Mouse (Mus musculus): ENCODE results near the gene Plch1. TPM values are rescaled to one million over a fixed set of nuclear protein-coding genes. Genes with fewer than 3 reads are reported as not detected.
A peak's percentile ranks its signal among the peaks of the same experiment; 100 is the strongest.

The Plch1 gene
- polyA plus RNA-seq, 1 experiment from 2014 or later: 2.2 TPM

- no peaks in the 10 kb centered on the region for H3K36me3 ChIP-seq (ENCODE audit: control insufficient read depth, insufficient read depth)
- no peaks in the 10 kb centered on the region for H3K9me3 ChIP-seq (ENCODE audit: control insufficient read depth)
- WGBS: 74% methylated on average over 5 of the region's 5 CpGs
- ATAC-seq: no peak
- no peak overlapping the region for H3K4me3 ChIP-seq (ENCODE audit: low read depth, low read length)
- H3K4me2 ChIP-seq (replicated peaks; ENCODE audit: low read depth): no peak overlapping the region
- H3K4me1 ChIP-seq (replicated peaks; ENCODE audit: control insufficient read depth, insufficient read depth, low read length): no peaks in the 10 kb centered on the region
- TF ChIP-seq CTCF (IDR thresholded peaks at IDR 0.05; ENCODE audit: low read depth): no peak
- H3K9ac ChIP-seq (ENCODE audit: low read depth, low read length): no peak overlapping the region
- H3K27ac ChIP-seq (ENCODE audit: low read depth, low read length): no peak overlapping the region
- no peaks in the 10 kb centered on the region for H3K27me3 ChIP-seq (replicated peaks; ENCODE audit: control insufficient read depth, insufficient read depth, low read length)
These were observed 112.4 kb downstream of the Plch1 start for GRCm38 (mm10) chr3:63786805-63787365.

- H3K4me2 ChIP-seq (replicated peaks; ENCODE audit: low read depth): no peak overlapping the region
- no peak for ATAC-seq
- H3K27ac ChIP-seq (ENCODE audit: low read depth, low read length): no peak overlapping the region
- H3K9ac ChIP-seq (ENCODE audit: low read depth, low read length): no peak overlapping the region
- peak; percentile 37 for TF ChIP-seq CTCF (IDR thresholded peaks at IDR 0.05; ENCODE audit: low read depth)
- H3K36me3 ChIP-seq (ENCODE audit: control insufficient read depth, insufficient read depth): no peaks in the 10 kb centered on the region
- WGBS: 62% methylated on average over 7 of the region's 7 CpGs
- no peaks in the 10 kb centered on the region for H3K27me3 ChIP-seq (replicated peaks; ENCODE audit: control insufficient read depth, insufficient read depth, low read length)
- H3K9me3 ChIP-seq (ENCODE audit: control insufficient read depth): no peaks in the 10 kb centered on the region
- no peaks in the 10 kb centered on the region for H3K4me1 ChIP-seq (replicated peaks; ENCODE audit: control insufficient read depth, insufficient read depth, low read length)
- H3K4me3 ChIP-seq (ENCODE audit: low read depth, low read length): no peak overlapping the region
These were observed 126.5 kb downstream of the Plch1 start for GRCm38 (mm10) chr3:63772617-63773305.

DNA sequence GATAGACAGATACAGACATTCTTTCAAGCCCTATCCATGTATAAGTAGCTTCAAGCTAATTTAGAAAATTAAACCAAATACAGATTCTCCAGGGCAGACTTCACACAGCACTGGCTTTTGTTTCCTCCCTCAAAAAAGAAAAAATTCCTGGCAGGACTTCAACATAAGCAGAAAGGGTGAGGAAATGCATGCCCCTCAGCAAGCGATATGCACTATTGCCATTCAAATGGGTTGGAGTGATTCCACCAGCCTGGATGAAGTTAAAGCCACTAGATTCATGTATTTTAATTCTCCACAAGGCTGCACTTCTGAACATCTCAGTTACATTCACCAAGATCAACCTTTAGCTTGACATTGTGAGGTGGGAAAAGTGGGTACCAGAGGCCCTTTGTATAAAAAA lies 138.5 kb downstream of the Plch1 start:
- H3K9ac ChIP-seq (ENCODE audit: low read depth, low read length): no peak overlapping the region
- no peak for ATAC-seq
- no peak overlapping the region for H3K4me2 ChIP-seq (replicated peaks; ENCODE audit: low read depth)
- H3K4me1 ChIP-seq (replicated peaks; ENCODE audit: control insufficient read depth, insufficient read depth, low read length): no peaks in the 10 kb centered on the region
- no peak overlapping the region for H3K27ac ChIP-seq (ENCODE audit: low read depth, low read length)
- 65% methylated on average over 1 of the region's 1 CpGs for WGBS
- no peak overlapping the region for H3K4me3 ChIP-seq (ENCODE audit: low read depth, low read length)
- H3K27me3 ChIP-seq (replicated peaks; ENCODE audit: control insufficient read depth, insufficient read depth, low read length): no peaks in the 10 kb centered on the region
- H3K36me3 ChIP-seq (ENCODE audit: control insufficient read depth, insufficient read depth): no peaks in the 10 kb centered on the region
- no peak for TF ChIP-seq CTCF (IDR thresholded peaks at IDR 0.05; ENCODE audit: low read depth)
- no peaks in the 10 kb centered on the region for H3K9me3 ChIP-seq (ENCODE audit: control insufficient read depth)

DNA sequence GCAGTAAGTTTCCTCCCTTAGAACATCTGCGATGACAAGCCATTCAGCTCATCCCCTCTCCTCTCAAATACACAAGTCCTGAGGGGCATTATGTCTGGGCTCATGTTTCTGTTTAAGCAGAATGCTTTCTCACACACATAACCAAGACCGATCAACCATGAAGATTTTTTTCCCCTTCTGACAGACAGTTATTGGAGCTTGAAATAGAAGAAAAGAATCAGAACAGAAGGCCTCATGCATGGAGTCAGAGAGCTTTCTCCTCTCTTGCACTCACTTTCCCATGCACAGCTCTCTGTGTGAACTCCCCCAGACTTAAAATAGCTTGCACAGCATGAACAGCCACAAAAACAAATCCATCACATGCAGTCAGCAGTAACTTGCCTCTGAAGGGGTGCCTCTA lies 159.2 kb downstream of the Plch1 start:
- H3K4me2 ChIP-seq (replicated peaks; ENCODE audit: low read depth): no peak overlapping the region
- no peak overlapping the region for H3K4me3 ChIP-seq (ENCODE audit: low read depth, low read length)
- no peak for TF ChIP-seq CTCF (IDR thresholded peaks at IDR 0.05; ENCODE audit: low read depth)
- no peaks in the 10 kb centered on the region for H3K4me1 ChIP-seq (replicated peaks; ENCODE audit: control insufficient read depth, insufficient read depth, low read length)
- WGBS: 80% methylated on average over 2 of the region's 2 CpGs
- no peak for ATAC-seq
- no peak overlapping the region for H3K27ac ChIP-seq (ENCODE audit: low read depth, low read length)
- H3K36me3 ChIP-seq (ENCODE audit: control insufficient read depth, insufficient read depth): no peaks in the 10 kb centered on the region
- no peaks in the 10 kb centered on the region for H3K9me3 ChIP-seq (ENCODE audit: control insufficient read depth)
- H3K9ac ChIP-seq (ENCODE audit: low read depth, low read length): no peak overlapping the region
- H3K27me3 ChIP-seq (replicated peaks; ENCODE audit: control insufficient read depth, insufficient read depth, low read length): no peaks in the 10 kb centered on the region

GRCm38 (mm10) chr3:63728325-63728724 lies 170.9 kb downstream of the Plch1 start:
- Histone ChIP-seq H3K36me3 (ENCODE audit: control insufficient read depth, insufficient read depth) (no peaks in the 10 kb centered on the region), H3K4me1 (replicated peaks; ENCODE audit: control insufficient read depth, insufficient read depth, low read length) (no peaks in the 10 kb centered on the region), H3K9ac (ENCODE audit: low read depth, low read length) (no peak overlapping the region), H3K9me3 (ENCODE audit: control insufficient read depth) (no peaks in the 10 kb centered on the region), H3K27ac (ENCODE audit: low read depth, low read length) (no peak overlapping the region), H3K4me3 (ENCODE audit: low read depth, low read length) (no peak overlapping the region), H3K27me3 (replicated peaks; ENCODE audit: control insufficient read depth, insufficient read depth, low read length) (no peaks in the 10 kb centered on the region), H3K4me2 (replicated peaks; ENCODE audit: low read depth) (no peak overlapping the region)
- no peak for ATAC-seq
- TF ChIP-seq CTCF (IDR thresholded peaks at IDR 0.05; ENCODE audit: low read depth): no peak
- WGBS: 84% methylated on average over 1 of the region's 1 CpGs

GRCm38 (mm10) chr3:63726667-63727342 lies 172.5 kb downstream of the Plch1 start:
- no peaks in the 10 kb centered on the region for H3K27me3 ChIP-seq (replicated peaks; ENCODE audit: control insufficient read depth, insufficient read depth, low read length)
- TF ChIP-seq CTCF (IDR thresholded peaks at IDR 0.05; ENCODE audit: low read depth): no peak
- ATAC-seq: no peak
- H3K9me3 ChIP-seq (ENCODE audit: control insufficient read depth): no peaks in the 10 kb centered on the region
- no peak overlapping the region for H3K4me2 ChIP-seq (replicated peaks; ENCODE audit: low read depth)
- H3K27ac ChIP-seq (ENCODE audit: low read depth, low read length): no peak overlapping the region
- H3K9ac ChIP-seq (ENCODE audit: low read depth, low read length): no peak overlapping the region
- H3K36me3 ChIP-seq (ENCODE audit: control insufficient read depth, insufficient read depth): no peaks in the 10 kb centered on the region
- no peak overlapping the region for H3K4me3 ChIP-seq (ENCODE audit: low read depth, low read length)
- 77% methylated on average over 4 of the region's 4 CpGs for WGBS
- H3K4me1 ChIP-seq (replicated peaks; ENCODE audit: control insufficient read depth, insufficient read depth, low read length): no peaks in the 10 kb centered on the region
